Mouse (Mus musculus): ENCODE measurements around the gene Kctd12. TPM values are rescaled to one million over a fixed set of nuclear protein-coding genes. Genes with fewer than 3 reads are reported as not detected.

The Kctd12 gene
- 25.0 and 31.1 TPM in 2 replicates for polyA plus RNA-seq (2014; fragmentation: Nextera tagmentation; extraction: Ambion mirVana)

- Histone ChIP-seq H3K27ac (peak within 1 kb of the TSS; percentile 76), H3K9me3 (ENCODE audit: control insufficient read depth, low read length) (no peaks in the 10 kb centered on the region), H3K4me2 (replicated peaks) (peak within 1 kb of the TSS; percentile 74), H3K27me3 (ENCODE audit: control insufficient read depth, insufficient read depth, low read length) (0 out of 2 replicates have a peak, but pooled peaks cover 8% of the 10 kb centered on the region), H3K9ac (peak within 1 kb of the TSS; percentile 65), H3K4me3 (replicated peaks; ENCODE audit: low read length) (peak within 1 kb of the TSS; percentile 83), H3K36me3 (replicated peaks; ENCODE audit: control insufficient read depth, insufficient read depth) (no peaks in the 10 kb centered on the region), H3K4me1 (replicated peaks; ENCODE audit: control insufficient read depth, insufficient read depth, low read length) (peaks cover 9% of the 10 kb centered on the region)
- DNase-seq (ENCODE audit: low spot score) (peak; percentile 76), ATAC-seq (ENCODE audit: low FRiP score) (peak; percentile 88)
- WGBS = 2% methylated on average over 44 of the region's 66 CpGs
Measured at GRCm38 (mm10) chr14:102982627-102983540, at the start of gene Kctd12. Kctd12 (minus strand) TSS chr14:102982637.

- DNase-seq (ENCODE audit: low spot score) (no peak), ATAC-seq (ENCODE audit: low FRiP score) (no peak)
- Histone ChIP-seq H3K4me1 (replicated peaks; ENCODE audit: control insufficient read depth, insufficient read depth, low read length) (no peaks in the 10 kb centered on the region), H3K27ac (no peak overlapping the region), H3K36me3 (replicated peaks; ENCODE audit: control insufficient read depth, insufficient read depth) (no peaks in the 10 kb centered on the region), H3K9me3 (ENCODE audit: control insufficient read depth, low read length) (no peaks in the 10 kb centered on the region), H3K9ac (no peak overlapping the region), H3K4me2 (replicated peaks) (no peak overlapping the region), H3K4me3 (replicated peaks; ENCODE audit: low read length) (no peak overlapping the region), H3K27me3 (ENCODE audit: control insufficient read depth, insufficient read depth, low read length) (no peaks in the 10 kb centered on the region)
- WGBS = 91% methylated on average over 2 of the region's 2 CpGs
Measured at GRCm38 (mm10) chr14:103029203-103029602, 46.8 kb upstream of the Kctd12 start.

GRCm38 (mm10) chr14:103020046-103020445 lies 37.6 kb upstream of the Kctd12 start:
- Histone ChIP-seq H3K4me1 (replicated peaks; ENCODE audit: control insufficient read depth, insufficient read depth, low read length) (no peaks in the 10 kb centered on the region), H3K9me3 (ENCODE audit: control insufficient read depth, low read length) (no peaks in the 10 kb centered on the region), H3K36me3 (replicated peaks; ENCODE audit: control insufficient read depth, insufficient read depth) (no peaks in the 10 kb centered on the region), H3K27ac (no peak overlapping the region), H3K4me3 (replicated peaks; ENCODE audit: low read length) (no peak overlapping the region), H3K4me2 (replicated peaks) (no peak overlapping the region), H3K27me3 (ENCODE audit: control insufficient read depth, insufficient read depth, low read length) (no peaks in the 10 kb centered on the region), H3K9ac (no peak overlapping the region)
- DNase-seq (ENCODE audit: low spot score) (no peak), ATAC-seq (ENCODE audit: low FRiP score) (no peak)
- 58% methylated on average over 2 of the region's 2 CpGs for WGBS

- Histone ChIP-seq H3K27ac (no peak overlapping the region), H3K36me3 (replicated peaks; ENCODE audit: control insufficient read depth, insufficient read depth) (no peaks in the 10 kb centered on the region), H3K9me3 (ENCODE audit: control insufficient read depth, low read length) (no peaks in the 10 kb centered on the region), H3K9ac (no peak overlapping the region), H3K4me3 (replicated peaks; ENCODE audit: low read length) (no peak overlapping the region), H3K4me2 (replicated peaks) (no peak overlapping the region), H3K4me1 (replicated peaks; ENCODE audit: control insufficient read depth, insufficient read depth, low read length) (no peaks in the 10 kb centered on the region), H3K27me3 (ENCODE audit: control insufficient read depth, insufficient read depth, low read length) (no peaks in the 10 kb centered on the region)
- DNase-seq (ENCODE audit: low spot score) = no peak
- WGBS = 81% methylated on average over 5 of the region's 5 CpGs
- ATAC-seq (ENCODE audit: low FRiP score) = no peak
Measured at GRCm38 (mm10) chr14:103017009-103017408, 34.6 kb upstream of the Kctd12 start.

GRCm38 (mm10) chr14:103012563-103013150 lies 30.2 kb upstream of the Kctd12 start:
- no peaks in the 10 kb centered on the region for H3K9me3 ChIP-seq (ENCODE audit: control insufficient read depth, low read length)
- H3K27me3 ChIP-seq (ENCODE audit: control insufficient read depth, insufficient read depth, low read length) = no peaks in the 10 kb centered on the region
- WGBS = 26% methylated on average over 4 of the region's 4 CpGs
- H3K27ac ChIP-seq = no peak overlapping the region
- H3K4me3 ChIP-seq (replicated peaks; ENCODE audit: low read length) = no peak overlapping the region
- ATAC-seq (ENCODE audit: low FRiP score) (peak; percentile 87), DNase-seq (ENCODE audit: low spot score) (peak; percentile 73)
- H3K9ac ChIP-seq = no peak overlapping the region
- no peaks in the 10 kb centered on the region for H3K4me1 ChIP-seq (replicated peaks; ENCODE audit: control insufficient read depth, insufficient read depth, low read length)
- H3K36me3 ChIP-seq (replicated peaks; ENCODE audit: control insufficient read depth, insufficient read depth) = no peaks in the 10 kb centered on the region
- H3K4me2 ChIP-seq (replicated peaks) = no peak overlapping the region

GRCm38 (mm10) chr14:103011782-103012181 lies 29.3 kb upstream of the Kctd12 start:
- Histone ChIP-seq H3K4me1 (replicated peaks; ENCODE audit: control insufficient read depth, insufficient read depth, low read length) (no peaks in the 10 kb centered on the region), H3K27me3 (ENCODE audit: control insufficient read depth, insufficient read depth, low read length) (no peaks in the 10 kb centered on the region), H3K9ac (no peak overlapping the region), H3K4me3 (replicated peaks; ENCODE audit: low read length) (no peak overlapping the region), H3K27ac (no peak overlapping the region), H3K9me3 (ENCODE audit: control insufficient read depth, low read length) (no peaks in the 10 kb centered on the region), H3K36me3 (replicated peaks; ENCODE audit: control insufficient read depth, insufficient read depth) (no peaks in the 10 kb centered on the region), H3K4me2 (replicated peaks) (no peak overlapping the region)
- ATAC-seq (ENCODE audit: low FRiP score) (no peak), DNase-seq (ENCODE audit: low spot score) (peak; percentile 53)
- WGBS = 37% methylated on average over 5 of the region's 5 CpGs

- WGBS = 87% methylated on average over 4 of the region's 4 CpGs
- Histone ChIP-seq H3K9ac (no peak overlapping the region), H3K27me3 (ENCODE audit: control insufficient read depth, insufficient read depth, low read length) (no peaks in the 10 kb centered on the region), H3K27ac (no peak overlapping the region), H3K4me3 (replicated peaks; ENCODE audit: low read length) (no peak overlapping the region), H3K4me1 (replicated peaks; ENCODE audit: control insufficient read depth, insufficient read depth, low read length) (no peaks in the 10 kb centered on the region), H3K9me3 (ENCODE audit: control insufficient read depth, low read length) (no peaks in the 10 kb centered on the region), H3K4me2 (replicated peaks) (no peak overlapping the region), H3K36me3 (replicated peaks; ENCODE audit: control insufficient read depth, insufficient read depth) (no peaks in the 10 kb centered on the region)
- ATAC-seq (ENCODE audit: low FRiP score) (no peak), DNase-seq (ENCODE audit: low spot score) (no peak)
Measured at GRCm38 (mm10) chr14:103007737-103008136, 25.3 kb upstream of the Kctd12 start.

GRCm38 (mm10) chr14:102994662-102995561 lies 12.5 kb upstream of the Kctd12 start:
- Histone ChIP-seq H3K27ac (no peak overlapping the region), H3K4me1 (replicated peaks; ENCODE audit: control insufficient read depth, insufficient read depth, low read length) (0 out of 2 replicates have a peak, but pooled peaks cover 2% of the 10 kb centered on the region), H3K9me3 (ENCODE audit: control insufficient read depth, low read length) (no peaks in the 10 kb centered on the region), H3K9ac (no peak overlapping the region; the same call in 1 of the 2 replicates), H3K4me2 (replicated peaks) (no peak overlapping the region), H3K27me3 (ENCODE audit: control insufficient read depth, insufficient read depth, low read length) (no peaks in the 10 kb centered on the region), H3K36me3 (replicated peaks; ENCODE audit: control insufficient read depth, insufficient read depth) (no peaks in the 10 kb centered on the region), H3K4me3 (replicated peaks; ENCODE audit: low read length) (no peak overlapping the region)
- WGBS = 17% methylated on average over 6 of the region's 6 CpGs
- ATAC-seq (ENCODE audit: low FRiP score) (peak; percentile 66), DNase-seq (ENCODE audit: low spot score) (peak; percentile 94)

- ATAC-seq (ENCODE audit: low FRiP score) (no peak), DNase-seq (ENCODE audit: low spot score) (no peak)
- no peak overlapping the region for H3K4me3 ChIP-seq (replicated peaks; ENCODE audit: low read length)
- no peaks in the 10 kb centered on the region for H3K36me3 ChIP-seq (replicated peaks; ENCODE audit: control insufficient read depth, insufficient read depth)
- H3K9me3 ChIP-seq (ENCODE audit: control insufficient read depth, low read length) = no peaks in the 10 kb centered on the region
- no peak overlapping the region for H3K27ac ChIP-seq
- H3K4me2 ChIP-seq (replicated peaks) = no peak overlapping the region
- WGBS = 39% methylated on average over 3 of the region's 3 CpGs
- H3K27me3 ChIP-seq (ENCODE audit: control insufficient read depth, insufficient read depth, low read length) = no peaks in the 10 kb centered on the region
- H3K9ac ChIP-seq = no peak overlapping the region
- H3K4me1 ChIP-seq (replicated peaks; ENCODE audit: control insufficient read depth, insufficient read depth, low read length) = 0 out of 2 replicates have a peak, but pooled peaks cover 2% of the 10 kb centered on the region
Measured at GRCm38 (mm10) chr14:102990765-102991164, 8.3 kb upstream of the Kctd12 start.

All from hindbrain, embryonic 14.5 days (tissue).